Mouse (Mus musculus) liver, postnatal 0 days (tissue): Measurements from ENCODE around the gene Fbxw4.

ENCODE experiments used
- CTCF ChIP-seq: sonication (generic); IDR thresholded peaks from 2 replicates; pipeline ENCODE4 v1.5.1; 2016; ENCODE audit warnings: antibody characterized with exemption, low read depth
- EP300 ChIP-seq: IDR thresholded peaks from 2 replicates; pipeline ENCODE4 v1.6.1; 2016; ENCODE audit warnings: antibody characterized with exemption, low read depth, mild to moderate bottlenecking

DNA sequence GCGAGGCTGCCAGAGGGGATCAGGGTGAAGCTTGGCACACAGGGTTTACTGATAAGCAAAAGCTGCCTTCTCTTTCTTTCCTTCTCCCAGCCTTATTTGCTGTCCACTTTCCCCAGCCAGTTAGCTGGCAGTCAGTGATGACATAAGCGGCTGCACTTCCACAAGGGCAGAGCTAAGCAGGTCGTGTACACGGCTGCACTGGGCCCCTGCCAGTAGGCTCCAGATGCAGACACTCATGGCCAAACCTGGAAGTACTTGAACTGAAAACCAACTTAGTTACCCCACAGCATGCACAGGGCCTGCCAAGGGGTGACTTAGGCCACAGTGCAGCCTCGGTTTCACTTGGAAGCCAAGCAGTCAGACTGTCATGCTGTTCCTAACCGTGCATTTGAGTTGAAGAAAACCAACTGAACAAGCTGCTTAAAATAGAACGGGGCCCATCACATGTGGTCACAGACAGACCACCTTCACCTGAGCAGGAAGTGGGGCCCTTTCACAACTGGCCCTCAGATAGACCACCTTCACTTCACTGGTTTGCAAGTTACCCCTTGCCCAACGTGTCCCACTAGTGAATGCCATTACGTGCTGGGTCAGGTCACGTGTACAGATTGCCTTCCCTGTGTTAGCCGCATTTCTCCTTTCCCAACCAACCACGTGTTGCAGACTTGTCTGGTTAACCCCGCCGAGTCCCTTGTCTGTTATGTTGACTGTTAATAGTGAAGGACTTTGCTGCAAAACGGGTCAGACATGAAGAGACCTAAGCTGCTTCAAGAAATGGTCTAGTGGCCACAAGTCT, 129.7 kb downstream of the Fbxw4 start:
- no peak for TF ChIP-seq CTCF
- TF ChIP-seq EP300 = no peak
